Mouse (Mus musculus): ENCODE results near the gene Gm266. TPM values are rescaled to one million over a fixed set of nuclear protein-coding genes. Genes with fewer than 3 reads are reported as not detected.
"Not testable (repeated sequence)": the region's sequence is repeated elsewhere in the genome, so short reads cannot be mapped to it uniquely, and the experiment has no call there.

The Gm266 gene
- polyA plus RNA-seq, 1 experiment = not detected

DNA sequence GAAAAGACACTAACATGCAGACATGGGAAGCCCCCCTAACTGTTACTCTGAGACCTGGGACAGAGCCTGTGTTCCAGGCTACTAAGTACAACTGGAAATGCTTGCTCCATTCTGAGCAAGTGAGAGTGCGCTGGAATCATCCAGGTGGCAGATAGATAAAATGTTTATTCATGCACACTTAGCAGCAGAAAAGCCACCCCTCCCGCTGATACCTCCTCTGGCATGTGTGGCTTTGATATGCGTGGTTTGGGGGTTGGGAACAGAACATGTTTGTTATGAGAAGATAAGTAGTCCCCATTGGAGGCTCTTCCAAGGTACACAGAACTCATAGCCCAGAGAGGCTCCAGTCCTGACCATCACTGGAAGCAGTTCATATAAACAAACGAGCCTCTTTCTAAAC, 32.3 kb upstream of the Gm266 start:
- H3K4me1 ChIP-seq (ENCODE audit: control insufficient read depth, insufficient read depth, low read length) = no peaks in the 10 kb centered on the region
- H3K27ac ChIP-seq (ENCODE audit: insufficient read depth, low read depth, low read length) = no peak overlapping the region
- no peak overlapping the region for H3K4me3 ChIP-seq (ENCODE audit: insufficient read depth, low read length)
- TF ChIP-seq POLR2A (IDR thresholded peaks at IDR 0.05; ENCODE audit: borderline replicate concordance, low read depth, low read length) = no peak
- no peak for TF ChIP-seq CTCF (IDR thresholded peaks at IDR 0.05; ENCODE audit: low read depth, low read length)

DNA sequence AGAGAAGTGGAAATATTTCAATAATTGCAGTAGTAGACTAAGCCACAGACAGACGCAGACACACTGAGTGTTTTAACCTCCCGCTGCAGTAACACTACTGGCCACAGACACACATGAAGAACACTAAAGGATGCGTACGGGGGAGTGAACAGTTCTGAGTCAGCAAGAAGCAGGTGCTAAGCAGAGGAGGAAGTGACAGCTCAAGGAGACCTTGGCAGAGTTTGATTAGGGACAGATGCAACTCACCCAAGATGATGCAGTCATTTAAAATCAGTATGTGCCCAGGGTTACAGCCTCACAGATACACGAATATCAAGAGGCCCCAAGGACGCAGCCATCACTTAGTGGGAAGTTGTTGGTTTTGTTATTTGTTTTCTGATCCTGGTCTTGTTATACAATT, 31.2 kb upstream of the Gm266 start:
- Histone ChIP-seq H3K4me3 (ENCODE audit: insufficient read depth, low read length) (no peak overlapping the region), H3K4me1 (ENCODE audit: control insufficient read depth, insufficient read depth, low read length) (no peaks in the 10 kb centered on the region), H3K27ac (ENCODE audit: insufficient read depth, low read depth, low read length) (no peak overlapping the region)
- TF ChIP-seq CTCF (IDR thresholded peaks at IDR 0.05; ENCODE audit: low read depth, low read length) (no peak), POLR2A (IDR thresholded peaks at IDR 0.05; ENCODE audit: borderline replicate concordance, low read depth, low read length) (no peak)

DNA sequence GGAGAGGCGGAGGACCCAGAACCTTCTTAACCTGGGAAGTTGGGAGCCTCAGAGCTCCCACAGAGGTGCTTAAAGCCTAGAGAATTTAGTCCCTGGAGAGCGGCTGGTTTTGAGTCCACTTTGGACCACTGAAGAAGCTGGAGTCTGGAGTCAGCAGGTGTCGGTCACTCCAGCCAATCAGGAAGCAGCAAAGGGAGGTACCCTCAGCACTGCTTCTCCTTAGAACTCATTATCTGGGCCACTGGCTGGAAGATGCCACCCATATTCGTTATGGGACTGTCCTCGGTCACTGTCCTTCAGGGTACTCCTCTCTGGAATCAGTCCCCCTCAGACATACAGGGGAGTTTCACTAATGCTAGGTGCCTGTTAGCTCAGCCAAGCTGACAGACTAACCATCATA, 30.3 kb upstream of the Gm266 start:
- Histone ChIP-seq H3K4me3 (ENCODE audit: insufficient read depth, low read length) (no peak overlapping the region), H3K4me1 (ENCODE audit: control insufficient read depth, insufficient read depth, low read length) (no peaks in the 10 kb centered on the region), H3K27ac (ENCODE audit: insufficient read depth, low read depth, low read length) (no peak overlapping the region)
- TF ChIP-seq POLR2A (IDR thresholded peaks at IDR 0.05; ENCODE audit: borderline replicate concordance, low read depth, low read length) = no peak
- TF ChIP-seq CTCF (IDR thresholded peaks at IDR 0.05; ENCODE audit: low read depth, low read length) = no peak

DNA sequence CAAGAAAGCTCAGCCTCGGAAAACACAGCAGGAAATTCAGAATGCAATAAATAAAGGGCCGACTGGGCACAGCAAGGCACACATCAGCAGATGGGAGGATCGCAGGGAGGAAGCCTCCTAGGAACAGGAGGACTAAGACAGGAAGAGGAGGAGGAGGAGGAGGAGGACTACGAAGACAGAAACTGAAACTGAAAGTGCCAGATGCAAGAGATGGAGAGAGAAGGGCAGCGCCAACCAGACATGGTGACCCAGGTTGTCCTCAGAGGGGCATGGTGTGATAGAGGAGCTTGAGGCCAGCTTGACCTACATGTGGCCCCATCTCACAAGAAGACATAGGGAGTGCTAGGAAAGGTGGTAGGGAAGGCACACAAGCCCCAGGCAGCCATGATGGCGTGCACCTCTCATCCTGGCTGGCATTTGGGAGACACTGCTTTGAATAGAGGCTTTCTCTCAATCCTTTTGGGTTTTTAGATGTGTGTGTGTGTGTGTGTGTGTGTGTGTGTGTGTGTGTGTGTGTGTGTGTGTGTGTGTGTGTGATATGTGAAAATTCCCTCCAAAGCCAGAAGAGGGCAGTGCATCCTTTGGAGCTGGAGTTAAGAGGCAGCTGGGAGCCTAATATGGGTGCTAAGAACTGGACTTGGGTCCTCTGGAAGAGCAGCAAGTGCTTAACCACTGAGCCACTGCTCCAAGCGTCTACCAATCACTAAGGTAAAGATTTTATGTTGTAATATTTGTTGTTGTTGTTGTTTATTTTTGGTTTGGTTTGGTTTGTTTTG, 29.4 kb upstream of the Gm266 start:
- TF ChIP-seq CTCF (IDR thresholded peaks at IDR 0.05; ENCODE audit: low read depth, low read length) (no peak), POLR2A (IDR thresholded peaks at IDR 0.05; ENCODE audit: borderline replicate concordance, low read depth, low read length) (no peak)
- H3K4me1 ChIP-seq (ENCODE audit: control insufficient read depth, insufficient read depth, low read length) = no peaks in the 10 kb centered on the region
- no peak overlapping the region for H3K4me3 ChIP-seq (ENCODE audit: insufficient read depth, low read length)
- H3K27ac ChIP-seq (ENCODE audit: insufficient read depth, low read depth, low read length) = no peak overlapping the region

DNA sequence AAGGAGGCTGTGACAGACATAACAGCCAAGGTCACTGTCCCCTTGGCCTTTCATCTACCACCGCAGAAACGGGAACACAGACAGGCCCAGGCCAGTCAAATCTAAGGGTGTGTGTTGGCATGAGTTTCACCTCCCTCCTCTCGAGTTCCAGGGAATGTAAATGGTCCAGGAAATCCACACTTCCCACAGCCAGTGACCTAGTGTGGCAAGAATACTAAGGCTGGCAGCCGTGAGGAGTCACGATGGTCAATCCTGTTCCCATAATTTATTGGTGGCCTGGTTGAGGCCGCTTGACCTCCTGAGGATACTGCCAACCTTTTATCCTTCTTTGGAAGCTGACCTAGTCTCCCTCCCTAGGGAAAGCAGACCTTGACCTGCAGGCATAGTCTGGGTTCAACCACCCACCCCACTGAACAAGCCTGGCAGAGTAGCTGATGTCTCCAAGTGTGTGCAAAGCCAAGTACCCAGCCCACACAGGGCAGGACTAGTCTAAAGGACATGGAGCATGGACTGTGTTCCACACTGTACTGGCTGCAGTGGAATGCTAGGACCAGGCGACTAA, 28.7 kb upstream of the Gm266 start:
- no peaks in the 10 kb centered on the region for H3K4me1 ChIP-seq (ENCODE audit: control insufficient read depth, insufficient read depth, low read length)
- no peak overlapping the region for H3K27ac ChIP-seq (ENCODE audit: insufficient read depth, low read depth, low read length)
- H3K4me3 ChIP-seq (ENCODE audit: insufficient read depth, low read length) = no peak overlapping the region
- no peak for TF ChIP-seq POLR2A (IDR thresholded peaks at IDR 0.05; ENCODE audit: borderline replicate concordance, low read depth, low read length)
- no peak for TF ChIP-seq CTCF (IDR thresholded peaks at IDR 0.05; ENCODE audit: low read depth, low read length)

DNA sequence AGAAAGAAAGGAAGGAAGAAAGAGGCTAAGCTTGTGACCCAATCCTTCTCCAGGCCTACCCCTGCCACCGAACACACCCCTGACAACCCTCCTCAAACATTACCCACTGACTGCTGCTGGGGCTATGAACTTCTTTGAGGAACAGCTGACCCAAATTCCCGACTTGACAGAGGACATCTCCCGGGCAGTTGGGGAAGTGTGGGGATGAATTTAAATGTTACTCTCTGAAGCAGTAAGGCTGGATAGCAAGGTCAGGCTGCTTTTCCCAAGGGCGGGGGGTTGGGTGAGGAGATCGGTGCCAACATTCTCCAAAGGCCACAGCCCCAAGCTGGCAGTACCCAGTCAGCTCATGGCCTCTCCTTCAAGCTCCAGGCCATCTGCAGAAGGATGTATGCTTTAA, 28.1 kb upstream of the Gm266 start:
- Histone ChIP-seq H3K4me3 (ENCODE audit: insufficient read depth, low read length) (no peak overlapping the region), H3K4me1 (ENCODE audit: control insufficient read depth, insufficient read depth, low read length) (no peaks in the 10 kb centered on the region), H3K27ac (ENCODE audit: insufficient read depth, low read depth, low read length) (no peak overlapping the region)
- TF ChIP-seq CTCF (IDR thresholded peaks at IDR 0.05; ENCODE audit: low read depth, low read length) (no peak), POLR2A (IDR thresholded peaks at IDR 0.05; ENCODE audit: borderline replicate concordance, low read depth, low read length) (no peak)

DNA sequence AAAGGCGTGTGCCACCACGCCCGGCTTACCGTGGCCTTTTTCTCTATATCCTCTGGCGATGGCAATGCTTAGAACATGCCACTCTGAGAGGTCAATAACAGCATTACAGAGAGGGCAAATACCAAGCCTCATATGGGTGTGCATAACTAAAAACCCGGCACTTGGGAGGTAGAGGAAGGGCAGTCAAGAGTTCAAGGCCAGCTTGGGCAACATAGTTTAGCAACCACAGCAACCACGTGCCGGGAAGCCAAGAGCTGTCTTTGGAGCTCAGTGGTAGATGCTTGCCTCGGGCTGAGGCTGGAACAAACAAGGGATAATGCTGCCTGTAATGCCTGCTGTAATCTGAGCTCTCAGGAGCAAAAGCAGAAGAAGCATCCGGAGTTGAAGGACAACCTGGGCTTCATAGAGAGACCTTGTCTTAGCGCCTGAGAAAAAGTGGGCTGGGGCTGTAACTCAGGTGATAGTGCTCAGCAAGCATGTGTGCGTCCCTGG, 27.0 kb upstream of the Gm266 start:
- Histone ChIP-seq H3K4me1 (ENCODE audit: control insufficient read depth, insufficient read depth, low read length) (no peaks in the 10 kb centered on the region), H3K4me3 (ENCODE audit: insufficient read depth, low read length) (no peak overlapping the region)

DNA sequence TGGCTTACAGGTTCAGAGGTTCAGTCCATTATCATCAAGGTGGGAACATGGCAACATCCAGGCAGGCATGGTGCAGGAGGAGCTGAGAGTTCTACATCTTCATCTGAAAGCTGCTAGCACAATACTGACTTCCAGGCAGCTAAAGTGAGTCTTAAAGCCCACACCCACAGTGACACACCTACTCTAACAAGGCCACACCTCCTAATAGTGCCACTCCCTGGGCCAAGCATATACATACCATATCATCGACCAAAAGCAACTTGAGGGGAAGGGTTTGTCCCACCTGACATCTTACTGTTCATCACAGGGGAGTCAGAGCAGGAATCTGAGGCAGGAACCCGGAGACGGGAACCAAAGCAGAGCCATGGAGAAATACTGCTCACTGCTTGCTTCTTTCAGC, 22.8 kb upstream of the Gm266 start:
- H3K4me3 ChIP-seq (ENCODE audit: insufficient read depth, low read length); H3K27ac ChIP-seq (ENCODE audit: insufficient read depth, low read depth, low read length); H3K4me1 ChIP-seq (ENCODE audit: control insufficient read depth, insufficient read depth, low read length): not testable (repeated sequence)

More for the DNA sequence above, 27.0 kb upstream of the Gm266 start:
- TF ChIP-seq POLR2A (IDR thresholded peaks at IDR 0.05; ENCODE audit: borderline replicate concordance, low read depth, low read length) (no peak), CTCF (IDR thresholded peaks at IDR 0.05; ENCODE audit: low read depth, low read length) (no peak)
- H3K27ac ChIP-seq (ENCODE audit: insufficient read depth, low read depth, low read length) = no peak overlapping the region

DNA sequence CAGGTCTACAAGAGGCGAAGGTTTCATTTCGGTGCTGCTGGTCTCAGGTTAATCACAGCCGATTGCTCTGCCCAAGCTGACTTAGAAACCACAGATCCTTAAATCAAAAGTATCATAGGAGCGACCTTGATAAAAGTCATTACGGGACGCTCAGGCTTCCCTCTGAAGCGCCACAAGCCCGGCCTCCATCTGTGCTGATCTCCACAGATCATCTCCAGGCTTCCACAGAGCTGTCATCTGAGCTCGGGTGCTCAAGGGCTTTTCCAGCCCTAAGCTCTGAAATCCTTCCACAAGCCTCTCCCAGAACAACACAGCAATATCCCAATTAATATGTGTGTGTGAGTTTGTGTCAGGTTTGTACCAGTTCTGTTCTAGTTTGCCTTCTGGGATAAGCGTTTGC, 22.3 kb upstream of the Gm266 start:
- H3K4me3 ChIP-seq (ENCODE audit: insufficient read depth, low read length) = no peak overlapping the region
- TF ChIP-seq CTCF (IDR thresholded peaks at IDR 0.05; ENCODE audit: low read depth, low read length) = no peak
- TF ChIP-seq POLR2A (IDR thresholded peaks at IDR 0.05; ENCODE audit: borderline replicate concordance, low read depth, low read length) = no peak
- H3K4me1 ChIP-seq (ENCODE audit: control insufficient read depth, insufficient read depth, low read length) = peaks cover 6% of the 10 kb centered on the region
- no peak overlapping the region for H3K27ac ChIP-seq (ENCODE audit: insufficient read depth, low read depth, low read length)

DNA sequence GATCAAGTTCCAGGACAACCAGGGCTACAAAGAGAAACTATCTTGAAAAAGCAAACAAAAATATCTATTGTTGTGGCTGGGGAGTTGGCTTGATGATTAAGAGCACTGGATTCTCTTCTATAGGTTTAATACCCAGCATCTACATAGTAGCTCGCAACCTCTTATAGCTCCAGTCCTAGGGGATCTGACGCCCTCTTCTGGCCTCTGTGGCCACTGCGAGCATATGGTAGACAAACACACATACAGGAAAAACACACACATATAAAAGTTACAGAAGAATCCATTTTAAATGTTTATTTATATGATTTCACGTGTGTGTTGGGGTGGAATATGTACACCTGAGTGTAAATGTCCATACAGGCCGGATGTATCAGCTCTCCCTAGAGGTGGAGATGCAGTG, 21.4 kb upstream of the Gm266 start:
- H3K27ac ChIP-seq (ENCODE audit: insufficient read depth, low read depth, low read length) = no peak overlapping the region
- H3K4me1 ChIP-seq (ENCODE audit: control insufficient read depth, insufficient read depth, low read length) = peaks cover 6% of the 10 kb centered on the region
- H3K4me3 ChIP-seq (ENCODE audit: insufficient read depth, low read length) = no peak overlapping the region
- no peak for TF ChIP-seq POLR2A (IDR thresholded peaks at IDR 0.05; ENCODE audit: borderline replicate concordance, low read depth, low read length)
- TF ChIP-seq CTCF (IDR thresholded peaks at IDR 0.05; ENCODE audit: low read depth, low read length) = no peak

Data from bone marrow macrophage, adult 2 months (primary cell).